Mouse (Mus musculus) liver, embryonic 14.5 days (tissue): ENCODE measurements around the gene Pmpca.

Experiments
- CTCF ChIP-seq: IDR thresholded peaks from 2 replicates; pipeline ENCODE4 v1.5.1; 2016; ENCODE audit warnings: antibody characterized with exemption, low read depth, control low read depth
- EP300 ChIP-seq: IDR thresholded peaks from 2 replicates; pipeline ENCODE4 v1.6.1; 2016; ENCODE audit warnings: antibody characterized with exemption, low read depth

DNA sequence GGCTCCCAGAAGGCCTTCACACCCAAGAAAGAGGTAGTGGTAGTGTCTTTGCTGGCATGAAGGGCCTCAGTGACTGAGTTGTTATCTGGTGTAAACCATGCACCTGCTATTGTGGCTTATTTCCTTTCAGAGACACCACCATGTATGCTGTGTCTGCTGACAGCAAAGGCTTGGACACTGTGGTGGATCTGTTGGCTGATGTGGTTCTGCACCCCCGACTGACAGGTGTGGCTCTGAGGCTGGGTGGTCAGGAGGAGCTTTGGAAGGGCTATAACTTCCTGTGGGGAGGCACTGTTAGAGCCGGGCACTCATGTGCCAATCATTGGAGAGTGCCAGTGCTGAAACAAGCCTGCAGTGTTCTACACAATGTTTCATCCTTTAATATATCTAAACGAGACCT is 1.8 kb downstream of the Pmpca start:
- no peak for TF ChIP-seq CTCF
- TF ChIP-seq EP300: no peak
